Mouse (Mus musculus) WW6 (cell line): ENCODE measurements around the gene Rsph1.
A peak's percentile ranks its signal among the peaks of the same experiment; 100 is the strongest.

Experiments
- DNase-seq: peaks from one replicate; pipeline ENCODE4 v3.0.0-alpha.2; 2013; ENCODE audit warnings: low read depth, low spot score

Gene Rsph1

DNA sequence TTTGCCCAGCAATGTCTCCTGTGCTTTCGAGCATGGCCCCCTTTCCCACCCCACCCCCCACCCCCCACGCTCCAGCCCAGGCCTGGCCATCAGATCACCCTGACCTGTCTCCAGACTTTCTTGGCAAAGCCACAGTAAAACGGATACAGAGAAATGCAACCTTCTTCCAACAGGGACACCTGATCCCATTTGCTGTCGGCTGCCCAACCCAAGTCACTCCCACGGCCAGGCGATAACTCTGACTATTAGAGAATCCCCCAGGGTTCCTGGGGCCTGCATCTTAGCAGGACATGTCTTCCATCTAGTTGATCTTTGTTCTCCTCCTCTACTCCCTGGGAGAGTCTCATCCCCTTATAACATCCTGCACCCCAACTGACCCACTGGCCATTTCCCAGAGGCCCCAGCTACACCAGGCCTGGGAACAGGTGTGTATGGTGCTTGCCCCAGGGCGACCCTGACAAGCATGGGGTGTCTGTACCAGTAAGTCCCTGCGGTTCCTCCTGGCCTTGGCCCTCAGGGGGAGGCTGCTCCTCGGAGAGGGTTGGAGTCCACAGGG, 18.8 kb downstream of the Rsph1 start:
- DNase-seq: no peak

DNA sequence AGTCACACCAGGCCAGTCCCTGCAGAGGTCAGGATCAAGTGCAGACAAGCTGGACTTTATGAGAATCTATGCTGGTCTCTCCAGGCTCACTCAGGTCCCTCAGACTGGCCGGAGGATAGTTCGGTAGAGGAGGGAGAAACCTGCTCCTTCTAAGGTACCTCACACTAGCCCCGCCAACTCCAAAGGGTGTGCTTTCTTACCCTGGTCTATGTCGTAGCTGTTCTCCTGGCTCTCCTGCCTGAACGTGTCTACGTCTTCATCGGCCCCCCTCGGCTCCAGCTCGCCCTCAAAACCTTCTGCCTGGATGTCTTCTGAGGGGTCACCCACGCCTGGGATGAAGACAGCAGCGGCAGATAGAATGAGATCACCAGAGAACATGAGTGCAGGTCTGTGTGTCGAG, 19.3 kb downstream of the Rsph1 start:
- no peak for DNase-seq

DNA sequence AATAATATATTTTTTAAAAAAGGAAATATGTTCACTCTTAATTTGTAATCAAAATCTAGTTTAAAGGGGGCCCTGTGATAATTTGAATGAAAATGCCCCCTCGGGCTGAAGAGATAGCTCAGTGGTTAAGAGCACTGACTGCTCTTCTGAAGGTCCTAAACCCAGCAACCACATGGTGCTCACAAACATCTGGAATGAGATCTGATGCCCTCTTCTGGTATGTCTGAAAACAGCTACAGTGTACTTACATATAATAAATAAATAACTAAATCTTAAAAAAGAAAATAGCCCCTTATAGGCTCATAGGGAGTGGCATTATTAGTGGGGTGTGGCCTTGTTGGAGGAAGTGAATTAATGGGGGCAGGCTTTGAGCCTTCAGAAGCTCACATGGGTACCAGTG, 20.0 kb downstream of the Rsph1 start:
- DNase-seq: no peak

DNA sequence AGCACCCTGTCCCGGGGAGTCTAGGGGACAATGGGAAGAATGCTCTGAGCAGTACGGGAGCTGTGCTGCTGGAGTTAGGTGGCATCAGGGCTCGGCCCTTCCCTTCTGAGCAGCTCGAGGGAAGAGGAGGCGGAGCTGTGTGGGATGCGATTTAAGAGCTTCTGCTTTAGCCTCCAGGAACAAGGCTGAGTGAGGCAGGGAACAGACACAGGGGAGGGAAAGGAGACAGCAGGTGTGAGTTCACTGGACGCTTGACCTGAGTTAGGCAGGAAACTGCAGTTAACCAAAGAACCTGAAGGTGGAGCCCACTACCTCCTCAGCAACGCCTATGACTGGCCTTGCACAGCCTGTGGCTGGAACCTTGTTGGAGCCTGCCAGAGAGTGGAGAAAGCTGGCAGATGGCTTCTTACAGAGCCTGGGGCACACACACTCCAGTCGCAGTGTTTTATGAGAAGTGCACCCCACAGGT, 22.7 kb downstream of the Rsph1 start:
- peak; percentile 67 for DNase-seq

DNA sequence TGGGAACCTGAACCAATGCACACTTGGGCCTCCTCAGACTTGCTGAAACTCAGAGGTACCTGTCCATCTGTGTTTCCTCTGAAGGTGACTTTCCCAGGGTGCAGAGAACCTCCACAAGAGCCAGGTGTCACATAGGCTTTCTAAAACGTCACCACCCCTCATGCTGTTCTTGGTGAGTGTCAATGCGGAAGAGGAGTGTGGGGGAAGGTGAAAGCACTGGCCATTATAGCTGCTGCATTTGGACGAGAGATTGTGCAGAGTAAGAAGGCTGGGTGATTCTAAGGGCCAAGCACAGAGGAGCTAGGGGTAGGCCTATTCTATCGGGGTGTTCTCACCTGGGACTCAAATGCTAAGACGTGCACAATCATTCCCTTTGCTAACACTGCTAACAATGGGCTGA, 23.2 kb downstream of the Rsph1 start:
- DNase-seq: no peak

DNA sequence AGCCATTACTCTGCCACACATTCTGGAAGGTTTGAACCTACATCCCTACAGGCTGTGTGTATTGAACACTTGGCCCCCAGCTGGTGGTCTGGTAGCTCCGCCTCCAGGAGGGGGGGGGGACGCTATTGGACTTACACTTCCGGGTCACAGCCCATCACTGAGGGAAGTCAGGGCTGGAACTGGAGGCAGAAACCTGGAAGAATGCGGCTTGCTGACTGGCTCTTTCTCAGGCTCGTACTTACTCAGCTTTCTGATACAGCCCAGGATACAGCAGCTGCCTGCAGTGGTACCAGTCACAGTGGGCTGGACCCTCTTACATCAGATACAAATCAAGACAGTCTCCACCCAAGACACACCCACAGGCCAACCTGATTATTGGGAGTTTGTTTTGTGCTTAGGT, 30.0 kb downstream of the Rsph1 start:
- DNase-seq: peak; percentile 74

DNA sequence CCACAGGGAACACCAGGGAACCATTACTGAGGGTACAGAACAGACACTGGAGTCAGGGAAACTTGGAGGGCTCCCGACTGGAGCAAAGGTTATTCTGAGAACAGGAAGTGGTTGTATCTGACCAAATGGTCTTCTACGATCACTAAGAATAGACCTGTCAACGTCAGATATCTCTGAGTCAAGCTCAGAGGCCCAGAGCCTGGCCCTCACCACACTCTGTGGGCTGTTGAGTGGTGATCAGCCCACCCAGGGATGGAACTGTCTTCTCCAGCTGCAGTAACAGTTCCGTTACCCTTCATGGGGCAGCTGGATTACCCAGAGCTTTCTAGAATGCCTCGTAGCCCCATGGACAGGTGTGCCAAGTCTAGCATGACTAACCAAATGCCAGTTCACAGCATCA, 31.9 kb downstream of the Rsph1 start:
- DNase-seq: no peak

DNA sequence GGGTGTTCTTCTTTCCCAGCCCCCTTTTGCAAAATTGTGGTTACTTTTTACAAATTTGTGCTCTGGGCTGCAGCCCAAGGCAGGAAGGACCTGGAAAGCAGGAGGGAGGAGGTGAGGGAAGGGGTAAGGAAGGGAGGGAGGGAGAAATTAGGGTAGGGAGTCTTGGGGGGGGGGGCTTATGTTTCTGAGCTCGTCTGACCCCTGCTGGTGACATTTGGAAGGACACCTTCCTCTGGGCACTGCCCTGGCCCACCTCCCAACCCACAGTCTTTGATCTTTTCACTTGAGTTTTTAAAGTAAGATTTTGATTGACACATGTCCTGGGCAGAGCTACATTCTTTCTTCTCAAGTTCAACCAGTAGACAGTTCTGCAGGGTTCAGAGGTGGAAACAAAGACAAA, 34.4 kb downstream of the Rsph1 start:
- DNase-seq: no peak

DNA sequence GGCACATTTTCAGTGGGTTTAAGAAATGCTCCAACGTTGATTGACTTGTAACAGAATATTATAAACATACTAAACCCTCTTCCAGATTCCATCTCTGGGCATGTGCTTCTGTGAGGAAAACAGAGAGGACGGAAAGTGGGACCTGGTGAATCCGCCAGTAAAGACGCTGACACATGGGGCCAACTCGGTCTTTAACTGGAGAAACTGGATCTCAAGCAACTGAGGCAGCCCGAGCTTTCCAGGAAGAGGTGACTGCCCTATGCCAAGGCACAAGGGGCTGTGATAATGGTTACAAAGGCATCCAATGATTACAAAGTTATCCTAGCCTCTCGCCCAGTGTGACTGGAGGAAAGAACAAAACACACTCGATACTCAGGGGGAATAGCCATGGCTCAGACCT, 36.0 kb downstream of the Rsph1 start:
- DNase-seq: no peak

DNA sequence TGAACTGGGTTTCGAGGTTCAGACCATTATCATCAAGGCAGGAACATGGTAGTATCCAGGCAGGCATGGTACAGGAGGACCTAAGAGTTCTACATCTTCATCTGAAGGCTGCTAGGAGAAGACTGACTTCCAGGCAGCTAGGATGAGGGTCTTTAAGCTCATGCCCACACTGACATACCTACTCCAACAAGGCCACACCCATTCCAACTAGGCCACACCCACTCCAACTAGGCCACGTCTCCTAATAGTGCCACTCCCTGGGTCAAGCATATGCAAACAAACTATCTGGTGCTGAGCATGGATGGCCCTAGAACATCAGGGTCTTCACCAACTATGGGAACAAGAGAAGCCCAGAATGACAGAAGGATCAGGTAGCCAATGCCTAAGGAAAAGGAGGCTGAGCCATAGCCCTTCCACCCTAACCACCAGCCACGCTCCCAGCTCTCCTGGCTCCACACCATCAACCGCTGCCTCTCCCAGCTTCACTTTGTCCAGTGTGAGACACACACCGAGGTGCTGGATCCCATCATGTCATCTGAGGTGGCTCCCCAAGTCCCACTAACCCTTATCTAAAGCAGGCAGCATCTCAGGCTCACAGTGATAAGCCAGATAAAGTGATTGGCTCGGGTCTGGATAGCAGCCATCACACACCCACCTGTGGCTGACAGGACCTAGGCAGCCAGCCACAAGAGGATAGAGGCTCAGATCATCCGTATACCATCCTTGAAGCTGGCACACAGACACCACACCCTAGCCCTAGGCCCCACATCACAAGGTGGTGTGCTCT, 38.8 kb downstream of the Rsph1 start:
- no peak for DNase-seq

DNA sequence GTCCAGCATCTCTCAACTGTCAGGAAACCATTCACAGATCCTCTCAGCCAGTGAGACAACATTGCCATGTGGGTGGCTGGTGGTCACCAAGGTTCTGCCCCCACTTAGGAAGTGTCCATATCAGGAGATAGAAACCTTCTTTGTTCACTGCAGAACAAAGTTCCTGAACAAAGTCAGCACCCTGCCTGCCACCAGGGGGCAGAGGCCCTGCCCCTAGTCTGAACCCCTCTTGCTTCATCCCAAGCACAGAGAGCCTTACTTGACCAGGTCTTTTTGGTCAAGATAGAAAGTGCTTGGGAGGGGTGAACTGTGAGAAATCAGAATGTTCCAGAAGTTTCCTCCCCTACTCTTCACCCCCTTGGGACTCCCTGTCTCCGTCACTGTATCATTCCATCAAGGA, 41.3 kb downstream of the Rsph1 start:
- DNase-seq: no peak

DNA sequence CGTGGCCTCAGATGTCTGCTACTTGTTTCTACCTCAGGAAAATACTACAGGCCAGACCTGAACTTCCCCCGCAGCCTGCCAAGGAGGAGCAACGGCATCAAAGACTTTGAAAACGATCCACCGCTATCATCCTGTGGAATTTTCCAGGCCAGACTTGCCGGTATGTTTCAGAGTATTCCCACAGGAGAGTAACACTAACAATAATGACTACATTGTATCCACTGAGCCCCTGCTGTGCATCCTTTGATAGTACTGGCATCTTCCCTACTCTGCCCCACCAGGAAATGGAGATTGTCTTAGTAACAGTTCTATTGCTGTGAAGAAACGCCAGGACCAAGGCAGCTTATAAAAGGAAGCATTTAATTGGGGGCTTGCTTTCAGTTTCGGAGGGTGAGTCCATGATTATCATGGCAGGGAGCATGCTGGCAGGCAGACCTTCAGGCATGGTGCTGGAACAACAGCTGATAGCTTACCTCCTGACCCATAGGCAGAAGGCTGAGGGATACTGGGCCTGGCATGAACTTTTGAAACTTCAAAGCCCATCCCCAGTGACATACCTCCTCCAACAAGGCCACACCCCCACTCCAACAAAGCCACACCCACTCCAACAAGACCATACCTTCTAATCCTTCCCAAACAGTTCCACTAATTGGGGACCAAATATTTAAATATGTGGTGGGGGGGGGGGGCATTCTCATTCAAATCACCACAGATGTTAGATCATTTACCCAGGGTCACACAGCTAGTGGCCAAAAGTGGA, 44.8 kb downstream of the Rsph1 start:
- DNase-seq: no peak

DNA sequence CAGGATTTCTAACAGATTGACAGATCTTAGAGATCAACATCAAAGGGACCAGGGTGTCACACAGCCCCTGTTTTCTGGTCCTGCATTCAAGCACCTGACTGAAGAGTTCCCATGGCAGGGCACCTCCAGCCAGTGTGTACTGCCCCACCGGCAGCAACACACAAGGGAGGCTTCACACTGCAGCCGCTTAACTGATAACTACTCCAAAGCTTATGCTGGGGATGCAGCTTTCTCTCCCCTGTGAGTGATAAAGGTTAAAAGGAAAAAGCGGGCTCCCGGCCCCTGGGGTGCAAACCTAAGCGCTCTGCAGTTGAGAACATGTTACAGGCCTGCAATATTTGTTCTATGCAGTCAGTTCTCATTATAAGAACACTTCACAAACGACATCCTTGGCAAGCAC, 45.4 kb downstream of the Rsph1 start:
- no peak for DNase-seq

DNA sequence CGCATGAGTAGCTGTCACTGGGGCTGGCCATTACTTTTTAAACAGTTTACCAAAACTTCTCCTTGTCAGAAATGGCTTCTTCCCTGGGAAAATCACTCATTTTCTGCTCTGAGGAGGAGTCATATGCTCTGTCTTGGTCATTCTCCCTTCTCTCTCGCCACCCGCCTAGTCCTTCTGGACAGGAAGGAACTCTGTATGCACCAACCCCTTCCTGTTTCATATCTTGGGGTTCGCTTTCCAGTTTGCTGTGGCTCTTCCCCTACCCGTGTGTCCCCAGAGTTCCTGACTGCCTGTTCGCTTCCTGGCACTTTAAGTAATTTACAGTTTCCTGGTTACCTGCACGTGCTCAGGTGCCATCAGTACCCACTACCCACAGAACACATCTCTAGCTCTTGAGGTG, 50.3 kb downstream of the Rsph1 start:
- no peak for DNase-seq

DNA sequence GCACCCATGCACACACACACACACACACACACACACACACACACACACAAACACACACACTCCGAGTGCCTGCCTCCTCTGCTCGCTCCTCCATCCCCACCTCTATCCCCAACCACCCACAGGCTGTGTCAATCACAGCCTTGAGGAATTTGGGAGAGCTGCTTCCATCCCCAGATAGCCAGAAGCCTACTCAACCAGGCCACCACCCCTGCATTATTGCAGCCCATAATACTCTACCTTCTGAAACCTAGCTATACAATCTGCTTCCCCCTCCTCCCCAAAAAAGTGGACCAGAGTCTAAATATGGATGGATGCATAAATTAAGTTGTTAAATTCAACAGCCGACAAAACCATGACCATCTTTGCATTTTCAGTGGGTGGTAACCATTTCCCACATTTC, 50.8 kb downstream of the Rsph1 start:
- DNase-seq: no peak

DNA sequence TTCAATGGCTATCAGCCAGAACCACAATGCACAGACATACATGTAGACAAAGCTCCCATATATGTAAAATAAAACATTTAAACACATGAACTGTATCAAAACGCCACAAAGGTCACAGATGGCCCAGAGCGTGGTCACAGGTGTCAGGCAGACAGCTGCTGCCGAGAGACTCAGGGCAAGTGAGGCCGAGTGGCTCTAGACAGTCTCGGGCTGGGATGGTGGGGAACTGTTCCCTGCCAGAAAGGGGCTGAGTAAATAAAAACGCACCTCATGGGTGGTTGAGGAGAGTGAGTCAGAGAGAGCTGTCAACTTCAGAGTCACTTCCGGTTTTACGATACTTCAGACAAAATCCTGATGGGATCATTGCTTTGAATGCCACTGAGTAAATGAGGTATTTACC, 52.6 kb downstream of the Rsph1 start:
- DNase-seq: no peak

DNA sequence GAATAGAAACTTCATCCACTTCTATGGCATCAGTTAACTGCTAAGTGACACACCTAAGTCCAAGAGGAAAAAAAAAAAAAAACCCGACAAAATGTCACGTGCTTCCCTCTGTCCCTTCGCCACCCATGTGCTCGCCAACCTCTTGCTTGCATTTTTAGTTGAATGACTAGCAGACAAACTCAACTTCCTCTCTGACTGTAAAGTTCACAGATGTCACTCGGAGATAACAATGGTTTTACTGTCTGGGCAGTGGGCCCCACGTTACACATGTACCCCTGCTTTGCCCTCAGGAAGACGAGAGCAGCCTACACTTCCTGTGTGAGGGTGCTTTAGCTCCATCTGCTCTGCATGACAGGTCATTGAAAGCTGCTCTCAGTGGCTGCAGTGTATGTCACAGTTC, 53.3 kb downstream of the Rsph1 start:
- DNase-seq: no peak

DNA sequence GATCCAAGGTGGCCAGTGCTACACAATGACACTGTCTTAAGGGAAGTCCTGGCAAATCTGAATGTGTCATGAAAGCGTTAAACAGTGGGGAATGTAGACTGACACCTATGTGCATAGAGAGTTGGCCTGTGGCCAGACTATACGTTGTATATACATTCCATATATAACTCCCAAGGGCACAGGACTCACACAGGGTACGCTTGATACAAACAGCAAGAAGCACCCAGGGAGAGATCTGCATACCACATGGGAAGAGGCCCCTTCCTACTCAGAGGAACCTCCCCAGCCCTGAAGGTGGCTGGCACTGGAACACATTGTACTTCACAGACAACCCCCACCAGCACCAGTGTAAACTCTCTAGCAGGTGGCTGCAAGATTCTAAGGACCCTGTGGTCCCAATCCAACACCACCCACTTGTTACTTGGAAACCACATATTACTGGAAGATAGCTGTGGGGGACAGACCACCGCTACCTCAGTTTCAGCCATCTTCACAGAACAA, 54.3 kb downstream of the Rsph1 start:
- no peak for DNase-seq

DNA sequence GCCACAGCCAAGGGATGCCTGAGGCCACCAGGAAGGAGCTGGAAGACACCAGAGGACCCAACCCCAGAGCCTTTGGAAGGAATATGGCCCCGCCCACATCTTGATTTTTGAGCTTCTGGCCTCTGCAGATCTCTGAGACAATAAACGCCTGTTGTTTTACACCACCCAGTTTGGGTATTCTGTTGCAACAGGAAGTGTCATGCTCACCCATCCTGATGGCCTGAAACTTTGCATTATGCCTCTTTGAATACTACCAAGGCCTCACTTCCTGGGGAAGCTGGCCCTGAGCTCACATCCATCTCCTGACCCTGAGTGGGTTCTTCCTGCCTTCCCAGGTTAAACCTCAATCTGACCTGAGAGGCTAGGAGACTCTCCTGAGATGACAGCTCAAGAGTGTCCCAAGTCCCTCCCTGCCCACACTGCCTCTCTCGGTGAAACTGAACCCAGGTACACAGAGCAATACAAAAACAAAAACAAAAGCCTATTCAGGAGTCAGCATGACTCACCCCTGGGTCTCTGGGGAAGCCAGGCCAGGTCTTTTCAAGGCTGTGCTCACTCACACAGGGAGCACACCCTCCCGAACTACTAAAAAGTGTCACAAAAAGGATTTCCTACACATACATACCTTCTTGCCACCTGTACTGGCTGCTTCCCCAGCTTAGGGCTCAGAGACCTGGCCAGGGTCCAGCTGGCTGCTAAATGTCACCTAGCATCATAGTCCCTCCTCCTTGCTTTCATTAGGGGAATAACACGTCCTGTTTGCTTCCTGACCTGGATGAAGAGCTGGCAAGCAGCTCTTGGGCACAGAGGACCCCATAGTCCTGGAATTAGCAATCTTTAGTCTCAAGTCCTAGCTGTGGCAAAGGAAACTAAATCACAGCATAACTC, 60.9 kb downstream of the Rsph1 start:
- DNase-seq: no peak

DNA sequence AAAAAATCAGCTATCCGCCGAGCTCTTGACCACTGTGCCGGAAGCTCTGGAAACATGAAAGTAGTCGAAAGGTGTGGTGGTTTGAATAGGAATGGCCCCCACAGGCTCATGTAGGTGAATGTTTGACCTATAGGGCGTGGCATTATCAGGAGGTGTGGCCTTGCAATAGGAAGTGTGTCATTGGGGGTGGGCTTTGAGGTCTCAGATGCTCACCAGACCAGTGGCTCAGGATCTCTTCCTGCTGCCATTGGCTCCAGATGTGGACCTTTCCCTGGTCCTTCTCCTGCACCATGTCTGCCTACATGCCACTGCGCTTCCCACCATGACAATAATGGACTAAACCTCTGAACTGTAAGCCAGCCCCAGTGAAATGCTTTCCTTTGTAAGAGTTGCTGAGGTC, 65.3 kb downstream of the Rsph1 start:
- DNase-seq: no peak

DNA sequence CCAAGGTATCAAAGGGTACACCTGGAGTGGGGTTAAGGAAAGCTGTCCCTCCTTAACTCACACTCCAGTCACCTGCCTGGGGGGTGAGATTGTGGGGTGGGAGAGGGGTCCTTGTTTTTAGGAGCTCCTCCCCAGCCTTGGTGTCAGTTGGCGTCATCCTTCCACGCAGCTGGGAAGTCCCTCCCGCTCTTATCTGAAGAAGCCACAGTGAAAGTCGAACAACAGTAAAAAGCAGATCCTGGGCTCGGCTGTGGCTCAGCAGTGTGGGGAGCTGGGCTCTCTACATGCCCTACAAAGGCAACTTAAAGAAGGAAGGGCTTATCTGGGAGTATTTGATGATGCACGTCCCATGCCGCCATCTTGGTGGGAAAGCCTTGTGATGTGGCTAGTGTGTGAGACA, 66.9 kb downstream of the Rsph1 start:
- DNase-seq: no peak
